In the genomic region with DNA sequence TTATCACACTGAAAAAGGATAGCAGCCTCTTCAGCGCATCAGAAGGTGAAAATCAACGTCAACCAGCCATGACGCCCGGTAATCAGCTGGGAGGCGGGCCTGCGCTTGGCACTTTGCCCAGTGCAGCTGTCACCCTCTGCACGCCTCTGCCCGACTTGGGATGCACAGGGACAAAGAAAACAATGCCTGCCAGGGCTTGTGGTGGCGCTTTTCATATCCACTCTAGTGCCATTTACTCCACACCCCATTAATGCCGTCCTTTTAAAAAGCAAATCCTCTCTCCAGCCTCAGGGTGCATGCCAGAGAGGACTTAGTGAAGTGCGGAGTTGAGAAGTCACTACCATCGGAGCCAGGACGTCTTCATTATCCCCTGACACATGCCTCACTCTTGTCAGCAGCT, we compare ENCODE assay signal across 10 mouse cellular contexts.
A peak's percentile ranks its signal among the peaks of the same experiment; 100 is the strongest.
DNase-seq lines count a peak whose midpoint lies in the region; ATAC-seq and TF ChIP-seq lines count a peak whose summit lies in the region.
"Had no signal": no experiment of that assay in that cellular context is flagged by ENCODE, and none has a peak within 500 bp of the region (broad histone marks: within the 10 kb centered on the region; RNA-seq: fewer than 3 reads in every experiment).

No protein-coding gene starts in this region.

- H3K4me3 ChIP-seq in lung, embryonic 14.5 days (ENCODE audit: low read depth, low read length) = no peak overlapping the region
- no peak overlapping the region for H3K4me3 ChIP-seq in forebrain, embryonic 10.5 days
- no peak overlapping the region for H3K4me3 ChIP-seq in heart, embryonic 14.5 days (ENCODE audit: control insufficient read depth in 1 of 2, insufficient read depth in 1 of 2, low read depth in 1 of 2, low read length in 2 of 2)
- H3K4me3 ChIP-seq in midbrain, embryonic 14.5 days (replicated peaks; ENCODE audit: low read depth, low read length) = no peak overlapping the region
- H3K4me3 ChIP-seq: kidney, embryonic 15.5 days had no signal

- H3K4me2 ChIP-seq in lung, embryonic 14.5 days = no peak overlapping the region
- H3K4me2 ChIP-seq in heart, embryonic 14.5 days (ENCODE audit: low read length) = peak overlapping the region; percentile 12
- no peak overlapping the region; the same call in 1 of the 2 replicates for H3K4me2 ChIP-seq in midbrain, embryonic 14.5 days (ENCODE audit: low read length)
- H3K4me2 ChIP-seq: kidney, embryonic 15.5 days had no signal

- H3K36me3 ChIP-seq in lung, embryonic 14.5 days (ENCODE audit: insufficient read depth) = no peaks in the 10 kb centered on the region
- H3K36me3 ChIP-seq in forebrain, embryonic 10.5 days (replicated peaks) = no peaks in the 10 kb centered on the region
- H3K36me3 ChIP-seq in heart, embryonic 14.5 days (ENCODE audit: control insufficient read depth, insufficient read depth, low read length) = no peaks in the 10 kb centered on the region
- no peaks in the 10 kb centered on the region for H3K36me3 ChIP-seq in midbrain, embryonic 14.5 days (ENCODE audit: control insufficient read depth, insufficient read depth, low read length)
- H3K36me3 ChIP-seq: kidney, embryonic 15.5 days had no signal

- no peaks in the 10 kb centered on the region for H3K9me3 ChIP-seq in lung, embryonic 14.5 days (ENCODE audit: low read depth, low read length)
- H3K9me3 ChIP-seq in forebrain, embryonic 10.5 days = no peaks in the 10 kb centered on the region
- H3K9me3 ChIP-seq in heart, embryonic 14.5 days (ENCODE audit: control insufficient read depth, low read length) = no peaks in the 10 kb centered on the region
- no peaks in the 10 kb centered on the region for H3K9me3 ChIP-seq in midbrain, embryonic 14.5 days (ENCODE audit: control insufficient read depth, low read length)
- H3K9me3 ChIP-seq: kidney, embryonic 15.5 days had no signal

- TF ChIP-seq CTCF in lung, embryonic 14.5 days (IDR thresholded peaks at IDR 0.05; ENCODE audit: low read depth) = no peak

- peak overlapping the region; percentile 26; the same call in 1 of the 2 replicates for H3K27ac ChIP-seq in lung, embryonic 14.5 days (ENCODE audit: low read depth)
- peak overlapping the region; percentile 36; the same call in 1 of the 2 replicates for H3K27ac ChIP-seq in forebrain, embryonic 10.5 days
- peak overlapping the region; percentile 74 to 76 for H3K27ac ChIP-seq in heart, embryonic 14.5 days (replicated peaks in 1 of 2; ENCODE audit: control insufficient read depth in 1 of 2, insufficient read depth in 1 of 2, low read depth in 2 of 2, low read length in 2 of 2)
- H3K27ac ChIP-seq in midbrain, embryonic 14.5 days (replicated peaks; ENCODE audit: low read depth, low read length) = peak overlapping the region; percentile 68
- H3K27ac ChIP-seq: liver, embryonic 14.5 days had no signal

- 24% methylated on average over 13 of the region's 13 CpGs for WGBS in lung, embryonic 14.5 days
- WGBS in forebrain, embryonic 10.5 days = 78% methylated on average over 13 of the region's 13 CpGs
- 14% methylated on average over 13 of the region's 13 CpGs for WGBS in heart, embryonic 14.5 days
- 11% methylated on average over 13 of the region's 13 CpGs for WGBS in midbrain, embryonic 14.5 days

- ATAC-seq in lung, embryonic 14.5 days (ENCODE audit: insufficient read depth) = peak; percentile 48; the same call in 1 of the 2 replicates
- 0 out of 2 replicates have a peak, but pooled peaks have one; percentile 16 for ATAC-seq in heart, embryonic 14.5 days (ENCODE audit: insufficient number of reproducible peaks, insufficient read depth, low FRiP score, low read depth)
- ATAC-seq in midbrain, embryonic 14.5 days (ENCODE audit: low FRiP score, low TSS enrichment) = peak; percentile 80; the same call in 1 of the 2 replicates
- no peak for ATAC-seq in inflammation-experienced regulatory T-cells, adult 6 months

- H3K27me3 ChIP-seq in lung, embryonic 14.5 days (ENCODE audit: insufficient read depth, low read length) = no peaks in the 10 kb centered on the region
- 0 out of 2 replicates have a peak, but pooled peaks cover 3% of the 10 kb centered on the region for H3K27me3 ChIP-seq in forebrain, embryonic 10.5 days (ENCODE audit: poor library complexity, severe bottlenecking)
- H3K27me3 ChIP-seq in heart, embryonic 14.5 days (ENCODE audit: control insufficient read depth, insufficient read depth, low read length) = no peaks in the 10 kb centered on the region
- peaks cover 5% of the 10 kb centered on the region; the same call in 1 of the 2 replicates for H3K27me3 ChIP-seq in midbrain, embryonic 14.5 days (ENCODE audit: control insufficient read depth, insufficient read depth, low read length)

- peaks cover 12% of the 10 kb centered on the region; the same call in 1 of the 2 replicates for H3K4me1 ChIP-seq in lung, embryonic 14.5 days (ENCODE audit: insufficient read depth)
- H3K4me1 ChIP-seq in forebrain, embryonic 10.5 days = peaks cover 19% of the 10 kb centered on the region
- H3K4me1 ChIP-seq in heart, embryonic 14.5 days (ENCODE audit: control insufficient read depth in 2 of 2, insufficient read depth in 2 of 2, low read length in 2 of 2) = peaks cover 30 to 34% of the 10 kb centered on the region in 2 experiments
- peaks cover 23% of the 10 kb centered on the region for H3K4me1 ChIP-seq in midbrain, embryonic 14.5 days (ENCODE audit: control insufficient read depth, insufficient read depth, low read length)

- DNase-seq in lung, embryonic 14.5 days = peak; percentile 70
- DNase-seq in lung, adult 18-20 months = no peak
- no peak for DNase-seq in forebrain, embryonic 10.5 days (ENCODE audit: extremely low spot score, low spot score)
- DNase-seq in midbrain, embryonic 14.5 days = peak; percentile 86
- DNase-seq in gastrocnemius, postnatal 4 days (ENCODE audit: low spot score in 2 of 2) = no peak
- no peak for DNase-seq in urinary bladder, postnatal 10 days (ENCODE audit: low spot score)

- H3K9ac ChIP-seq in lung, embryonic 14.5 days = no peak overlapping the region
- H3K9ac ChIP-seq in heart, embryonic 14.5 days (ENCODE audit: low read length) = peak overlapping the region; percentile 54; the same call in 1 of the 2 replicates
- no peak overlapping the region; the same call in 1 of the 2 replicates for H3K9ac ChIP-seq in midbrain, embryonic 14.5 days (replicated peaks; ENCODE audit: low read length)
- H3K9ac ChIP-seq: kidney, embryonic 15.5 days; liver, embryonic 14.5 days had no signal

Comparison
In these comparisons a context has a peak if more than half of its experiments do, and no peak if none do; other contexts are left out.
1. DNase-seq: peak in lung, embryonic 14.5 days (single experiment) and midbrain, embryonic 14.5 days (single experiment); none in lung, adult 18-20 months (0 of 2), forebrain, embryonic 10.5 days (single experiment), gastrocnemius, postnatal 4 days (0 of 2) and urinary bladder, postnatal 10 days (single experiment).
2. Peak in every context shown above with its lines, with median percentiles within 50 percentile points of each other: H3K27ac ChIP-seq.